Mouse (Mus musculus) CH12F3 (cell line): ENCODE data around the gene Pbp2.

ENCODE experiments used
- in situ Hi-C: fragments of 300-500 bp; cut with MboI; formaldehyde crosslinking; loops from 2 replicates; pipeline ENCODE4 v1.14.3; 2020; ENCODE audit warnings: low sequenced_read_pairs

Pbp2 gene

GRCm38 (mm10) chr6:135260435-135260834 lies 49.8 kb downstream of the Pbp2 start:
- in situ Hi-C loops: no loop called here
